Mouse (Mus musculus) hindbrain, embryonic 12.5 days (tissue): ENCODE data around the gene Mon1b. TPM values are rescaled to one million over a fixed set of nuclear protein-coding genes. Genes with fewer than 3 reads are reported as not detected.

Experiments
- ATAC-seq: fragments of 200-750 bp; cut with Nextera tagmentation; 2 replicates; pipeline ENCODE4 v1.8.0; 2017; ENCODE audit warnings: moderate TSS enrichment; ENCODE audit not compliant: low FRiP score
- H3K27ac ChIP-seq: fragments of 300-500 bp; sonication (generic); 2 replicates; pipeline ENCODE4 v1.5.1; 2016; ENCODE audit warnings: mild to moderate bottlenecking
- H3K27me3 ChIP-seq: fragments of 300-500 bp; sonication (generic); 2 replicates; pipeline ENCODE4 v1.6.1; 2016; ENCODE audit warnings: mild to moderate bottlenecking
- H3K36me3 ChIP-seq: fragments of 300-500 bp; sonication (generic); 2 replicates; pipeline ENCODE4 v1.6.1; 2016; ENCODE audit warnings: mild to moderate bottlenecking
- H3K4me1 ChIP-seq: fragments of 300-500 bp; sonication (generic); 2 replicates; pipeline ENCODE4 v1.6.1; 2016
- H3K4me2 ChIP-seq: fragments of 300-500 bp; sonication (generic); replicated peaks from 2 replicates; pipeline ENCODE4 v1.6.1; 2016; ENCODE audit warnings: mild to moderate bottlenecking
- H3K4me3 ChIP-seq: fragments of 300-500 bp; sonication (generic); 2 replicates; pipeline ENCODE4 v1.5.1; 2016; ENCODE audit warnings: mild to moderate bottlenecking
- H3K9ac ChIP-seq: fragments of 300-500 bp; sonication (generic); 2 replicates; pipeline ENCODE4 v1.6.1; 2016; ENCODE audit warnings: mild to moderate bottlenecking, moderate library complexity
- H3K9me3 ChIP-seq: fragments of 300-500 bp; sonication (generic); replicated peaks from 2 replicates; pipeline ENCODE4 v1.6.1; 2016; ENCODE audit warnings: mild to moderate bottlenecking
- WGBS: fragments of 180-500 bp; shearing (Covaris S2); methylation state at CpG from one replicate; pipeline ENCODE4 v1.1.7; 2016; 5-methylcytosine and 5-hydroxymethylcytosine counted together
- polyA plus RNA-seq: library from polyadenylated mRNA; unstranded; fragments of >200 nt; fragmentation: Nextera tagmentation; extraction: Ambion mirVana; gene quantifications from 2 replicates; pipeline ENCODE4 v1.2.1, GENCODE M21; 2016

Mon1b gene
- polyA plus RNA-seq, 1 experiment from 2014 or later, result 11.0 TPM

GRCm38 (mm10) chr8:113656154-113656553 lies 20.8 kb downstream of the Mon1b start:
- no peaks in the 10 kb centered on the region for H3K9me3 ChIP-seq
- no peak overlapping the region for H3K9ac ChIP-seq
- H3K27me3 ChIP-seq, result no peaks in the 10 kb centered on the region
- H3K4me1 ChIP-seq, result no peaks in the 10 kb centered on the region
- no peak overlapping the region for H3K4me3 ChIP-seq
- H3K27ac ChIP-seq, result no peak overlapping the region
- H3K36me3 ChIP-seq, result no peaks in the 10 kb centered on the region
- 88% methylated on average over 5 of the region's 5 CpGs for WGBS
- ATAC-seq, result no peak
- H3K4me2 ChIP-seq, result no peak overlapping the region

GRCm38 (mm10) chr8:113656681-113657298 lies 21.4 kb downstream of the Mon1b start:
- Histone ChIP-seq H3K9ac (no peak overlapping the region), H3K27ac (no peak overlapping the region), H3K9me3 (no peaks in the 10 kb centered on the region), H3K4me1 (no peaks in the 10 kb centered on the region), H3K4me2 (no peak overlapping the region), H3K36me3 (no peaks in the 10 kb centered on the region), H3K27me3 (no peaks in the 10 kb centered on the region), H3K4me3 (no peak overlapping the region)
- ATAC-seq, result no peak
- WGBS, result 84% methylated on average over 11 of the region's 11 CpGs

GRCm38 (mm10) chr8:113660128-113660527 lies 24.7 kb downstream of the Mon1b start:
- H3K4me3 ChIP-seq, result no peak overlapping the region
- ATAC-seq, result no peak
- no peak overlapping the region for H3K9ac ChIP-seq
- H3K36me3 ChIP-seq, result no peaks in the 10 kb centered on the region
- 84% methylated on average over 1 of the region's 1 CpGs for WGBS
- no peak overlapping the region for H3K4me2 ChIP-seq
- H3K4me1 ChIP-seq, result 0 out of 2 replicates have a peak, but pooled peaks cover 2% of the 10 kb centered on the region
- no peaks in the 10 kb centered on the region for H3K27me3 ChIP-seq
- no peaks in the 10 kb centered on the region for H3K9me3 ChIP-seq
- H3K27ac ChIP-seq, result no peak overlapping the region

GRCm38 (mm10) chr8:113664544-113664943 lies 29.2 kb downstream of the Mon1b start:
- Histone ChIP-seq H3K36me3 (no peaks in the 10 kb centered on the region), H3K4me2 (no peak overlapping the region), H3K9ac (no peak overlapping the region), H3K27ac (no peak overlapping the region), H3K9me3 (no peaks in the 10 kb centered on the region), H3K27me3 (no peaks in the 10 kb centered on the region), H3K4me1 (peaks cover 5% of the 10 kb centered on the region; the same call in 1 of the 2 replicates), H3K4me3 (no peak overlapping the region)
- 6% methylated on average over 2 of the region's 2 CpGs for WGBS
- peak; percentile 90 for ATAC-seq

- WGBS, result 52% methylated on average over 4 of the region's 4 CpGs
- Histone ChIP-seq H3K9ac (no peak overlapping the region), H3K36me3 (no peaks in the 10 kb centered on the region), H3K4me1 (peaks cover 5% of the 10 kb centered on the region; the same call in 1 of the 2 replicates), H3K4me3 (no peak overlapping the region), H3K4me2 (no peak overlapping the region), H3K9me3 (no peaks in the 10 kb centered on the region), H3K27me3 (no peaks in the 10 kb centered on the region), H3K27ac (no peak overlapping the region)
- ATAC-seq, result peak; percentile 51; the same call in 1 of the 2 replicates
Observed at GRCm38 (mm10) chr8:113665036-113665435, 29.6 kb downstream of the Mon1b start.

GRCm38 (mm10) chr8:113665951-113666350 lies 30.6 kb downstream of the Mon1b start:
- H3K4me3 ChIP-seq, result no peak overlapping the region
- ATAC-seq, result no peak
- WGBS, result 70% methylated on average over 8 of the region's 8 CpGs

GRCm38 (mm10) chr8:113666714-113667432 lies 31.5 kb downstream of the Mon1b start:
- WGBS, result 73% methylated on average over 16 of the region's 16 CpGs
- Histone ChIP-seq H3K4me2 (no peak overlapping the region), H3K4me3 (no peak overlapping the region), H3K36me3 (no peaks in the 10 kb centered on the region), H3K27ac (no peak overlapping the region), H3K9me3 (no peaks in the 10 kb centered on the region), H3K27me3 (no peaks in the 10 kb centered on the region), H3K9ac (no peak overlapping the region), H3K4me1 (peaks cover 5% of the 10 kb centered on the region; the same call in 1 of the 2 replicates)
- no peak for ATAC-seq

More at GRCm38 (mm10) chr8:113665951-113666350, 30.6 kb downstream of the Mon1b start:
- no peaks in the 10 kb centered on the region for H3K9me3 ChIP-seq
- no peaks in the 10 kb centered on the region for H3K36me3 ChIP-seq
- H3K4me2 ChIP-seq, result no peak overlapping the region
- no peak overlapping the region for H3K9ac ChIP-seq
- no peaks in the 10 kb centered on the region for H3K27me3 ChIP-seq
- peaks cover 5% of the 10 kb centered on the region; the same call in 1 of the 2 replicates for H3K4me1 ChIP-seq
- H3K27ac ChIP-seq, result no peak overlapping the region

GRCm38 (mm10) chr8:113669924-113670323 lies 34.5 kb downstream of the Mon1b start:
- Histone ChIP-seq H3K36me3 (no peaks in the 10 kb centered on the region), H3K27me3 (no peaks in the 10 kb centered on the region), H3K9ac (no peak overlapping the region), H3K4me1 (peaks cover 5% of the 10 kb centered on the region; the same call in 1 of the 2 replicates), H3K4me3 (no peak overlapping the region), H3K9me3 (no peaks in the 10 kb centered on the region), H3K4me2 (no peak overlapping the region), H3K27ac (no peak overlapping the region)
- WGBS, result 86% methylated on average over 10 of the region's 10 CpGs
- no peak for ATAC-seq

- Histone ChIP-seq H3K4me2 (no peak overlapping the region), H3K27me3 (no peaks in the 10 kb centered on the region), H3K9ac (no peak overlapping the region), H3K4me1 (no peaks in the 10 kb centered on the region), H3K27ac (no peak overlapping the region), H3K4me3 (no peak overlapping the region), H3K9me3 (no peaks in the 10 kb centered on the region), H3K36me3 (no peaks in the 10 kb centered on the region)
- ATAC-seq, result no peak
- WGBS, result 76% methylated on average over 11 of the region's 11 CpGs
Observed at GRCm38 (mm10) chr8:113672599-113673255, 37.3 kb downstream of the Mon1b start.

- no peaks in the 10 kb centered on the region for H3K27me3 ChIP-seq
- 45% methylated on average over 3 of the region's 3 CpGs for WGBS
- no peaks in the 10 kb centered on the region for H3K36me3 ChIP-seq
- H3K4me1 ChIP-seq, result no peaks in the 10 kb centered on the region
- ATAC-seq, result no peak
- H3K9me3 ChIP-seq, result no peaks in the 10 kb centered on the region
- no peak overlapping the region for H3K4me3 ChIP-seq
- H3K27ac ChIP-seq, result no peak overlapping the region
- H3K4me2 ChIP-seq, result no peak overlapping the region
- no peak overlapping the region for H3K9ac ChIP-seq
Observed at GRCm38 (mm10) chr8:113673300-113673699, 37.9 kb downstream of the Mon1b start.

- H3K4me3 ChIP-seq, result no peak overlapping the region
- ATAC-seq, result no peak
Observed at GRCm38 (mm10) chr8:113674611-113675010, 39.2 kb downstream of the Mon1b start.

GRCm38 (mm10) chr8:113675281-113675680 lies 39.9 kb downstream of the Mon1b start:
- H3K4me3 ChIP-seq, result no peak overlapping the region
- ATAC-seq, result no peak
- 82% methylated on average over 2 of the region's 2 CpGs for WGBS
- no peaks in the 10 kb centered on the region for H3K9me3 ChIP-seq
- H3K4me1 ChIP-seq, result no peaks in the 10 kb centered on the region
- no peaks in the 10 kb centered on the region for H3K36me3 ChIP-seq
- H3K27me3 ChIP-seq, result no peaks in the 10 kb centered on the region
- no peak overlapping the region for H3K27ac ChIP-seq
- H3K4me2 ChIP-seq, result no peak overlapping the region
- no peak overlapping the region for H3K9ac ChIP-seq

More at GRCm38 (mm10) chr8:113674611-113675010, 39.2 kb downstream of the Mon1b start:
- no peaks in the 10 kb centered on the region for H3K9me3 ChIP-seq
- no peaks in the 10 kb centered on the region for H3K27me3 ChIP-seq
- WGBS, result 74% methylated on average over 3 of the region's 3 CpGs
- no peak overlapping the region for H3K27ac ChIP-seq
- no peak overlapping the region for H3K9ac ChIP-seq
- H3K4me2 ChIP-seq, result no peak overlapping the region
- H3K36me3 ChIP-seq, result no peaks in the 10 kb centered on the region
- no peaks in the 10 kb centered on the region for H3K4me1 ChIP-seq
